Mouse (Mus musculus): ENCODE results near the gene E2f6. TPM values are rescaled to one million over a fixed set of nuclear protein-coding genes. Genes with fewer than 3 reads are reported as not detected.

Gene E2f6
- polyA plus RNA-seq, 1 experiment from 2014 or later: 45.5 TPM

DNA sequence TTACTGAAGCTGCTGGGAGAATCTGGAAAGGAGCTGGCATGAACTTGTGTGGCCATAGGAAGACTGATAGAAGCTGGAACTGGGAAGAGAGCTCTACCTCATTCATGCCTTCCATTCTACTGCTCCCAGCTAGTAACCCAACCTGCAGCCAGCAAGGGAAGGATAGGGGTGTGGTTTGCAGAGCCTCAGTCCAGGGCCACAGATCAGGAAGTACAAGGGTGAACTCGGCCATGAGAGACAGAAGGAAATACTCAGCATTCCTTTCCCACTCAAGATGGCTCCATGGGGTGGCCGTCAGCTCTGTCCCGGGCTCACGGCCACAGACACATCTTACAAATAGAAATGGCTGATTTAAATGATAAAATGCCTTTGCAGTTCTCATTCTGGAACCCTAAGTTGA is 20.3 kb downstream of the E2f6 start:
- Histone ChIP-seq H3K4me2 (ENCODE audit: low read depth, low read length) (no peak overlapping the region), H3K36me3 (ENCODE audit: control insufficient read depth, insufficient read depth) (peaks cover 9% of the 10 kb centered on the region; the same call in 1 of the 2 replicates), H3K9ac (ENCODE audit: low read length) (no peak overlapping the region), H3K9me3 (replicated peaks; ENCODE audit: control insufficient read depth, low read length) (no peaks in the 10 kb centered on the region), H3K27ac (ENCODE audit: low read length) (no peak overlapping the region), H3K4me1 (ENCODE audit: control insufficient read depth, insufficient read depth, low read length) (peaks cover 10% of the 10 kb centered on the region), H3K4me3 (ENCODE audit: low read length) (no peak overlapping the region), H3K27me3 (ENCODE audit: control insufficient read depth, insufficient read depth, low read length) (no peaks in the 10 kb centered on the region)
- 52% methylated on average over 4 of the region's 4 CpGs for WGBS
- 0 out of 2 replicates have a peak, but pooled peaks have one; percentile 3 for ATAC-seq (replicated peaks; ENCODE audit: extremely low read depth, insufficient read depth, low FRiP score)

DNA sequence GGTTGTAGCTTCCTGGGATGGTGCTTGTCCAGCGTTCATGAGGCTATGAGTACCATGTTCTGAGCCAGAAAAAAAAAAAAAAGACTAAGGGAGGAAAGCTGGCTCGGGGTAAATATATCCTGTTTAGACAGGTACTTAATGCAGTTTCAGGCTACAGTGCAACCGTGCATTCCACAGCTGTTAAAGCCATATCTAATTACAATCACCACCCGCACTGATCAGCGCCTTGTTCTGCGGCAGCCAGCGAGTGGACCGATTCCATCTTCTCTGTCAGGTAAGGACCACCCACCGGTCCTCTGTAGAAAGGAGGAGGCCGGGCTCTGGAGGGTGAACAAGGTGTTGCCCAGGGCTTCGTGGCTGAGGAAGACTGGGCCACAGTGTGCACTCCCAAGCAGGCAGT is 23.9 kb downstream of the E2f6 start:
- no peak for ATAC-seq (replicated peaks; ENCODE audit: extremely low read depth, insufficient read depth, low FRiP score)

DNA sequence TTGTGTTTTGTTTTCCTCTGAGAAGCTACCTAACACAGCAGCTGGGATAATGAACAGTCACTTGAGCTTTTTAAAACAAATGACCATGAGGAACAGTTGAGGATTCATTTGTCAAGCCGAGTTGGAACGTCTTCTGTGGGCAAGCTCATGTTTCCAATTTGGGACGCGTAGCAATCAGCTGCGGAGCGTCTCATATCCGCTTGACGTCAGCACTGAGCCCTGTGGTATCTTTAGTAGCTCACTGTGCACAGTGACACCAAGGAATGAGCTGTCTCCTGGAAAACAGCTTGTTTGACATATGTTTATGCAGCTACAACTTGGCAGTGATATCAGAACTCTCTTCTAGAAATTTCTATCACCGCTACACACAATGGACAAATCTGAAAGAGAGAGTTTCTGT is 25.4 kb downstream of the E2f6 start:
- peak; percentile 77 for ATAC-seq (replicated peaks; ENCODE audit: extremely low read depth, insufficient read depth, low FRiP score)
- no peaks in the 10 kb centered on the region for H3K36me3 ChIP-seq (ENCODE audit: control insufficient read depth, insufficient read depth)
- H3K27ac ChIP-seq (ENCODE audit: low read length): peak overlapping the region; percentile 82
- peaks cover 4% of the 10 kb centered on the region for H3K9me3 ChIP-seq (replicated peaks; ENCODE audit: control insufficient read depth, low read length)
- H3K4me1 ChIP-seq (ENCODE audit: control insufficient read depth, insufficient read depth, low read length): peaks cover 21% of the 10 kb centered on the region
- peak overlapping the region; percentile 38 for H3K4me2 ChIP-seq (ENCODE audit: low read depth, low read length)
- no peak overlapping the region; the same call in 1 of the 2 replicates for H3K4me3 ChIP-seq (ENCODE audit: low read length)
- H3K9ac ChIP-seq (ENCODE audit: low read length): peak overlapping the region; percentile 21
- 20% methylated on average over 9 of the region's 9 CpGs for WGBS
- no peaks in the 10 kb centered on the region for H3K27me3 ChIP-seq (ENCODE audit: control insufficient read depth, insufficient read depth, low read length)

More for the DNA sequence above, 23.9 kb downstream of the E2f6 start:
- Histone ChIP-seq H3K9me3 (replicated peaks; ENCODE audit: control insufficient read depth, low read length) (peaks cover 4% of the 10 kb centered on the region), H3K9ac (ENCODE audit: low read length) (no peak overlapping the region), H3K4me1 (ENCODE audit: control insufficient read depth, insufficient read depth, low read length) (peaks cover 15% of the 10 kb centered on the region), H3K27ac (ENCODE audit: low read length) (no peak overlapping the region), H3K4me3 (ENCODE audit: low read length) (no peak overlapping the region), H3K36me3 (ENCODE audit: control insufficient read depth, insufficient read depth) (no peaks in the 10 kb centered on the region), H3K27me3 (ENCODE audit: control insufficient read depth, insufficient read depth, low read length) (no peaks in the 10 kb centered on the region), H3K4me2 (ENCODE audit: low read depth, low read length) (no peak overlapping the region)
- WGBS: 61% methylated on average over 11 of the region's 11 CpGs

DNA sequence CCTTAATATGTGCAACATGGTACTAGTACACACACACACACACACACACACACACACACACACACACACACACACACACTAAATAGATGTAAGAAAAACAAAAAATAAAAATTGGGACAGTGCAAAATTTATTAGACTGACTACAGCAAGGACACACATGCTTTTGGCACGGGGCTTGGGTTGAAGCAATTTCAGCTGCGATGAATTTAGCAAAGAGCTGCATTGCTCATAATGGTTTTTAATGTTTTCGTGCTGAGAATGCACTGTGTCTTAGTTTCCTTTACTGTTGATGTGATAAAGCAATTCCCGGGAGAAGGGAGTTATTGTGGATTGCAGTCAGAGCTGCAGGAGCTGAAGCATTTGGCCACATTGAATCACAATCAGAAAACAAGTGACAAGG is 27.0 kb downstream of the E2f6 start:
- Histone ChIP-seq H3K4me3 (ENCODE audit: low read length) (no peak overlapping the region), H3K27ac (ENCODE audit: low read length) (no peak overlapping the region), H3K9ac (ENCODE audit: low read length) (no peak overlapping the region), H3K4me1 (ENCODE audit: control insufficient read depth, insufficient read depth, low read length) (peaks cover 28% of the 10 kb centered on the region), H3K36me3 (ENCODE audit: control insufficient read depth, insufficient read depth) (no peaks in the 10 kb centered on the region), H3K27me3 (ENCODE audit: control insufficient read depth, insufficient read depth, low read length) (no peaks in the 10 kb centered on the region), H3K4me2 (ENCODE audit: low read depth, low read length) (no peak overlapping the region), H3K9me3 (replicated peaks; ENCODE audit: control insufficient read depth, low read length) (peaks cover 4% of the 10 kb centered on the region)
- ATAC-seq (replicated peaks; ENCODE audit: extremely low read depth, insufficient read depth, low FRiP score): no peak
- WGBS: 74% methylated on average over 4 of the region's 4 CpGs

DNA sequence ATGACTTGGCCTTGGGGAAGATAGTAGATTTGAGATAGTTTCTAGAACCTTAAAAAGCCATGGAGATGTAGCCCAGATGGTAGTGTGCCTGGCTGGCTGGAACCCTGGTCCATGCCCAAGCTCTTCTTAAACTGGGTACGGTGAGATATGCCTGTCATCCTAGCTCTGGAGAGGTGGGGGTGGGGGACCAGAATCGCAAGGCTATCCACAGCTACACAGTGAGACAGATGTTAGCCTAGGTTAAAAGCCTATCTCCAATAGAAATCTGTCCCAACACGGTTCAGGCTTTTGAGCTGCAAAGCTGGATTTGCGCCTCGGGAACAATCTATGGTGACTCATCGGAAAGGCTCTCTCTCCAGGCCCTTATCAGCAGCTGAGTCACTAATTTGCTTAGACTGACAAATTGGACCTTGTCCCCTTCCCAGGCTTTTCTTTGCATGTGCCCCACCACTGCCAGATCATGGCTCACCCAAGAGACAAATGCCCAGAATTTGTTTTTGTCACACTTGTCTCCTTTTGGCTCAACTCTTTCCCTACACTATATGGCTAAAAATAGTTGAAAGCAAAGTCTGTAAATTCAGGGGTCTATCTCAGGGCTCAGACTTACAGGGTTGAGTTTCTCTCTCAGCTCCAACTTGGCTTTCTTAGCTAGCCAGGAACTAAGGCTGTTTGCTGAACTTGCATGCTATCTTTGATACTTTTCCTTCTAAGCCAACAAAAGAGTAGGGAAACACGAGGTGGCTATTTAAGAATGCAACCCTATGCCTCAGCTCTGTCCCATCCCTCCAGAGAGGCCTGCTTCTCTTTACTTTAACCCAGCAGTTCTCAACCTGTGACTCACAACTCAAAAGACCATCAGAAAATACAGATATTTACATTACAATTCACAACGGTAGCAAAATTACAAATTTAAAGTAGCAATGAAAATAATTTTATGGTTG is 30.3 kb downstream of the E2f6 start:
- no peaks in the 10 kb centered on the region for H3K36me3 ChIP-seq (ENCODE audit: control insufficient read depth, insufficient read depth)
- peaks cover 30% of the 10 kb centered on the region for H3K4me1 ChIP-seq (ENCODE audit: control insufficient read depth, insufficient read depth, low read length)
- H3K4me3 ChIP-seq (ENCODE audit: low read length): no peak overlapping the region
- no peak overlapping the region for H3K9ac ChIP-seq (ENCODE audit: low read length)
- 29% methylated on average over 8 of the region's 8 CpGs for WGBS
- H3K9me3 ChIP-seq (replicated peaks; ENCODE audit: control insufficient read depth, low read length): peaks cover 4% of the 10 kb centered on the region
- peak; percentile 55; the same call in 1 of the 2 replicates for ATAC-seq (replicated peaks; ENCODE audit: extremely low read depth, insufficient read depth, low FRiP score)
- peak overlapping the region; percentile 69 for H3K27ac ChIP-seq (ENCODE audit: low read length)
- H3K4me2 ChIP-seq (ENCODE audit: low read depth, low read length): no peak overlapping the region
- no peaks in the 10 kb centered on the region for H3K27me3 ChIP-seq (ENCODE audit: control insufficient read depth, insufficient read depth, low read length)

DNA sequence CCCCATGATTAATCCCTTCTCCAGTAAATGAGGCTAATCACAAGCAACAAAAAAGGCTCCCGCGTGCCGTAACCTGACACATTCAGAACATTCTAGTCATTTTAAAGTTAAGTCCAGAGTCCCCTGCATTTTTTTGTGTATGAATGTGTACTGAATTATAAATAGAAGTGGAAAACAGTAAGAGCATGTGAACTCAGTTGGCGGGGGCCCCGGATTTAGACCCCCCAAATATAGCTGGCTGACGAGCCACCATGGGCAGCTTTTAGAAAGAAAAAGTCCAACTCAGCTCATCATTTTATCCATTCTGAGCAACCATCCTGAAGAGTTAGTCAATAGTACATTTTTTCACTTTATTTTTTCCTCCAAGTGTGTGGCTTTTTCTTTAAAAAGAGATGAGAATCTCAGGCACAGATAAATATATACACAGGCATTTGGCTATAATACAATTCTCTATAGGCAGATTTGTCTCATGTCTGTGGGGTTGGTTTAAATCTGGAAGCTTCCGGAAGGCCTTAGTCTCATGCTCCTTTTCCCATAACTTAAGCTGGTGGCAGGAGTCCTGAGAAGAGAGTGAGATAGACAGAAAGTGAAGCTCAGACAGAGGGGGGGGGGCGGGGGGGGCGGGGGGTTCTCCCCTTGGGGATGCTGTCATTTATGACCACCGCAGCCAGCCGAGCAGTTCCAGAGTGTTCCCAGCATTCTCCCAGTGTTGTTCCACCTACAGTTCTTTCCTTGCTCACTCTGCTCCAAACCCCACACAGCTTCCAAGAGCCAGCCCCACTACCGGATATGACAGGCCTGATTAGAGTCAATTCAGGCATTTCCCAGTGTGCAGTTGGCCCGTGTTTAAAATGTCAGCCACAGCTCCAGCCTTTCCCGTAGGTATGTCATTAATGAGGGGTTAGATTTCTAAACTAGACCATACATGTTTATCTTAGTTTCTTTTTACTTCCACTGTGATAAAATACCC is 34.1 kb downstream of the E2f6 start:
- Histone ChIP-seq H3K4me2 (ENCODE audit: low read depth, low read length) (no peak overlapping the region), H3K4me1 (ENCODE audit: control insufficient read depth, insufficient read depth, low read length) (peaks cover 25% of the 10 kb centered on the region), H3K27ac (ENCODE audit: low read length) (peak overlapping the region; percentile 78), H3K9me3 (replicated peaks; ENCODE audit: control insufficient read depth, low read length) (no peaks in the 10 kb centered on the region), H3K27me3 (ENCODE audit: control insufficient read depth, insufficient read depth, low read length) (no peaks in the 10 kb centered on the region), H3K36me3 (ENCODE audit: control insufficient read depth, insufficient read depth) (no peaks in the 10 kb centered on the region), H3K9ac (ENCODE audit: low read length) (no peak overlapping the region), H3K4me3 (ENCODE audit: low read length) (no peak overlapping the region)
- ATAC-seq (replicated peaks; ENCODE audit: extremely low read depth, insufficient read depth, low FRiP score): peak; percentile 70; the same call in 1 of the 2 replicates
- 41% methylated on average over 14 of the region's 14 CpGs for WGBS

DNA sequence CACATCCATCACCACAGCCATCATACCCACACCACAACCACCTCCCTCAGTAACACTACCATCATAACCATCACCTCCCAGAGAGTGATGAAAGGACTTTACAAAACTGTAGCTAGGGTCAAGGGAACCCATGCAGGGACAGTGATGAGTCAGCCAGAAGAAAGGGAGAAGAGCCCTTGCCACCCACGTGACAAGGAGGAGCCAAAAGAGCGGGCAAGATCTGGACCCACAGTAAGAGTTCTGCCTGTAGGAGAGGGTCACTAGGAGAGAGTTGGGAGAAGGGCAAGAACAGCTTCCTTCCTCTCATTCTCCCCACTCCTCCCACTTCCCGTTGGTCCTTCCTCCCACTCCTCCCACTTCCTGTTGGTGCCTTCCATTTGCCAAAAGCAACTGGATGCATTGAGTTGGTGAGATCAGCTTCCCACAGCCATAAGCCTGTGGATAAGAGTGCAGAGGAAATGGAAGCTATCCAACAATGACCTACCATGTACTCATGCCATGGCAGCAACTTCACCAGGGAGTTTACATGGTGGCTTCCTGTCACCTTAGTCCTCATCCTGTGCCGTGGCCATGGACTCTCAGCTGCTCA is 36.5 kb downstream of the E2f6 start:
- Histone ChIP-seq H3K9me3 (replicated peaks; ENCODE audit: control insufficient read depth, low read length) (no peaks in the 10 kb centered on the region), H3K4me3 (ENCODE audit: low read length) (no peak overlapping the region), H3K4me1 (ENCODE audit: control insufficient read depth, insufficient read depth, low read length) (peaks cover 21% of the 10 kb centered on the region), H3K9ac (ENCODE audit: low read length) (no peak overlapping the region), H3K27ac (ENCODE audit: low read length) (peak overlapping the region; percentile 26; the same call in 1 of the 2 replicates), H3K36me3 (ENCODE audit: control insufficient read depth, insufficient read depth) (no peaks in the 10 kb centered on the region), H3K27me3 (ENCODE audit: control insufficient read depth, insufficient read depth, low read length) (no peaks in the 10 kb centered on the region), H3K4me2 (ENCODE audit: low read depth, low read length) (no peak overlapping the region)
- 80% methylated on average over 4 of the region's 4 CpGs for WGBS
- ATAC-seq (replicated peaks; ENCODE audit: extremely low read depth, insufficient read depth, low FRiP score): no peak

DNA sequence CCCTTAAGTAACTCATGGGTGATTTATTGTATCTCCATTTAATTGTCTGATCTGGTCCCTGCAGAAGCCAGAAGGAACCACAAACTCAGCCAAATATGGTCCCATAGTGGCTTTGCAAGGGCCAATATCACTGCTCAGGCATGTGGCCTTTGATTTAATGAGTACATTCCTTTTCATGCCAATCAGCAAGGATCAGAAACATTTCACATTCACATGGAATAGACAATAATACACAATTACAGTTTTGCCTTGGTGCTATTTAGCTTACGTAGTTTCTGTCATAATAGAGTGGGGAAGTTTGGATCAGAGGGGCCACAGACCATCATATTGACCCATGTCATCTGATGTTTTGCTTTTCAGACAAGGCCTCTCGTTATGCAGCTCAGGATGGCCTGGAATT is 37.7 kb downstream of the E2f6 start:
- H3K4me3 ChIP-seq (ENCODE audit: low read length): no peak overlapping the region
- H3K27me3 ChIP-seq (ENCODE audit: control insufficient read depth, insufficient read depth, low read length): no peaks in the 10 kb centered on the region
- no peak overlapping the region for H3K4me2 ChIP-seq (ENCODE audit: low read depth, low read length)
- no peaks in the 10 kb centered on the region for H3K9me3 ChIP-seq (replicated peaks; ENCODE audit: control insufficient read depth, low read length)
- ATAC-seq (replicated peaks; ENCODE audit: extremely low read depth, insufficient read depth, low FRiP score): no peak
- H3K9ac ChIP-seq (ENCODE audit: low read length): no peak overlapping the region
- H3K4me1 ChIP-seq (ENCODE audit: control insufficient read depth, insufficient read depth, low read length): peaks cover 24% of the 10 kb centered on the region
- no peak overlapping the region for H3K27ac ChIP-seq (ENCODE audit: low read length)
- no peaks in the 10 kb centered on the region for H3K36me3 ChIP-seq (ENCODE audit: control insufficient read depth, insufficient read depth)
- WGBS: 76% methylated on average over 2 of the region's 2 CpGs
